Mouse (Mus musculus) liver, postnatal 0 days (tissue): Measurements from ENCODE around the gene Chga.

ENCODE experiments used
- CTCF ChIP-seq: sonication (generic); IDR thresholded peaks from 2 replicates; pipeline ENCODE4 v1.5.1; 2016; ENCODE audit warnings: antibody characterized with exemption, low read depth
- EP300 ChIP-seq: IDR thresholded peaks from 2 replicates; pipeline ENCODE4 v1.6.1; 2016; ENCODE audit warnings: antibody characterized with exemption, low read depth, mild to moderate bottlenecking

- TF ChIP-seq CTCF (peak; percentile 88), EP300 (no peak)
Observed at GRCm38 (mm10) chr12:102579041-102579440, 24.3 kb downstream of the Chga start.
